16 mouse cellular contexts compared by ENCODE assay signal in the genomic region with DNA sequence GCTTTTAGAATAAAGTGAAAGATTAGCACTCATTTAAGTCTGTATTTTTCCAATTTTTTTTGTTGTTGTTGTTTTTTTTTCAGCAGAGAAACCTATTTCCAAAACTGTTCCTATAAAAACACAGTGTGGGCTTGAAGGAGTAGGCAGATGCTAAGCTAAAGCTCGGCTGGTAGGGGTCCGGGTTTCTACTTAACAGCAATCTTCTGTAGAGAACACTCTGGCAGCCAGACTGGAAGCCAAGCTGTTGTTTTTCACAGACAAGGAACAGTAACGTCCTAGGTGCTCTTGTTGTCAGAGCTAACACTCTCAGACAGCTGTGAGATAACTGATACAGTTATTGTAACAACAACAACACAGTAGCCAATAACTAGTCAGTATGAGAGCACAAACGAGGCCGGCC.
"Had no signal": no experiment of that assay in that cellular context is flagged by ENCODE, and none has a peak within 500 bp of the region (broad histone marks: within the 10 kb centered on the region; RNA-seq: fewer than 3 reads in every experiment).

No protein-coding gene starts in this region.

- H3K9me3 ChIP-seq: kidney, embryonic 15.5 days; neural tube, embryonic 12.5 days; neural tube, embryonic 15.5 days had no signal

- H3K4me2 ChIP-seq: kidney, embryonic 15.5 days; liver, embryonic 13.5 days; midbrain, embryonic 11.5 days; neural tube, embryonic 12.5 days; neural tube, embryonic 15.5 days had no signal

- H3K4me3 ChIP-seq: kidney, embryonic 15.5 days; liver, embryonic 13.5 days; neural tube, embryonic 12.5 days; neural tube, embryonic 15.5 days had no signal

- H3K4me1 ChIP-seq: kidney, embryonic 15.5 days; liver, embryonic 13.5 days; neural tube, embryonic 12.5 days; neural tube, embryonic 15.5 days had no signal

- DNase-seq: kidney, adult 11 months; kidney, adult 8-10 months; kidney, postnatal 10 days; kidney, postnatal 36 days; liver, embryonic 13.5 days; lung, adult 2 months; lung, postnatal 14 days; lung, postnatal 4 days; midbrain, embryonic 14.5 days; right cerebral cortex, adult 18-20 months; thymus, adult 18-20 months; thymus, postnatal 36 days had no signal

- H3K9ac ChIP-seq: kidney, embryonic 15.5 days; liver, embryonic 13.5 days; neural tube, embryonic 12.5 days; neural tube, embryonic 15.5 days had no signal

- H3K27me3 ChIP-seq: kidney, embryonic 15.5 days; liver, embryonic 13.5 days; neural tube, embryonic 12.5 days; neural tube, embryonic 15.5 days had no signal

- H3K36me3 ChIP-seq: kidney, embryonic 15.5 days; liver, embryonic 13.5 days; neural tube, embryonic 12.5 days; neural tube, embryonic 15.5 days had no signal

- H3K27ac ChIP-seq: kidney, embryonic 15.5 days; liver, embryonic 13.5 days; neural tube, embryonic 12.5 days; neural tube, embryonic 15.5 days had no signal
